ENCODE assay signal across 27 mouse cellular contexts in genomic region chr4:70038241-70038640, GRCm38 (mm10).
DNase-seq lines count a peak whose midpoint lies in the region; ATAC-seq lines count a peak whose summit lies in the region.
"Had no signal": no experiment of that assay in that cellular context is flagged by ENCODE, and none has a peak within 500 bp of the region (broad histone marks: within the 10 kb centered on the region; RNA-seq: fewer than 3 reads in every experiment).

No protein-coding gene starts in this region.

- peak; percentile 37 for DNase-seq in layer of hippocampus, adult 11-12 months (ENCODE audit: low spot score)
- DNase-seq in layer of hippocampus, postnatal 10 days (ENCODE audit: low spot score in 2 of 2), result no peak
- peak; percentile 12 to 72 for DNase-seq in left cerebral cortex, postnatal 25 days (ENCODE audit: low spot score in 2 of 2)
- no peak for DNase-seq in left cerebral cortex, postnatal 4 days
- DNase-seq in thymus, postnatal 14 days, result no peak
- DNase-seq: adrenal gland, postnatal 10 days; cerebellum, adult 8-10 months; cerebellum, postnatal 36 days; gastrocnemius, postnatal 14 days; heart, adult 2 months; heart, postnatal 36 days; kidney, adult 18-20 months; liver; lung, postnatal 36 days; right cerebral cortex, postnatal 14 days; thymus, postnatal 25 days had no signal

- H3K27me3 ChIP-seq in forebrain, embryonic 13.5 days, result no peaks in the 10 kb centered on the region
- no peaks in the 10 kb centered on the region for H3K27me3 ChIP-seq in forebrain, embryonic 12.5 days
- H3K27me3 ChIP-seq: heart, embryonic 15.5 days; liver, embryonic 15.5 days; lung, embryonic 15.5 days; megakaryocyte, embryonic 14.5 days; midbrain, embryonic 13.5 days had no signal

- no peaks in the 10 kb centered on the region for H3K9me3 ChIP-seq in forebrain, embryonic 13.5 days (replicated peaks)
- H3K9me3 ChIP-seq in forebrain, embryonic 12.5 days, result no peaks in the 10 kb centered on the region
- H3K9me3 ChIP-seq: heart, embryonic 15.5 days; limb, embryonic 10.5 days; liver, embryonic 15.5 days; lung, embryonic 15.5 days; midbrain, embryonic 13.5 days had no signal

- intact Hi-C loops in left cerebral cortex, postnatal 25 days (cut with DNase I), result loop anchor here (5.0 to 10.0 kb wide), 3 partner anchors 149 to 1083 kb away; partner anchors contain the start of gene Brinp1
- intact Hi-C loops in left cerebral cortex, postnatal 4 days (cut with DNase I), result no loop called here

- 89% methylated on average over 1 of the region's 1 CpGs for WGBS in forebrain, embryonic 13.5 days
- 86% methylated on average over 1 of the region's 1 CpGs for WGBS in forebrain, embryonic 12.5 days

- no peak overlapping the region for H3K4me3 ChIP-seq in forebrain, embryonic 13.5 days
- H3K4me3 ChIP-seq in forebrain, embryonic 12.5 days (replicated peaks), result no peak overlapping the region
- H3K4me3 ChIP-seq: heart, adult 2 months; heart, embryonic 15.5 days; limb, embryonic 10.5 days; liver, embryonic 15.5 days; lung, embryonic 15.5 days; megakaryocyte, embryonic 14.5 days; midbrain, embryonic 13.5 days had no signal

- H3K4me1 ChIP-seq in forebrain, embryonic 13.5 days, result no peaks in the 10 kb centered on the region
- no peaks in the 10 kb centered on the region for H3K4me1 ChIP-seq in forebrain, embryonic 12.5 days
- H3K4me1 ChIP-seq: heart, embryonic 15.5 days; limb, embryonic 10.5 days; liver, embryonic 15.5 days; lung, embryonic 15.5 days; megakaryocyte, embryonic 14.5 days; midbrain, embryonic 13.5 days had no signal

- no peak overlapping the region for H3K4me2 ChIP-seq in forebrain, embryonic 13.5 days
- H3K4me2 ChIP-seq in forebrain, embryonic 12.5 days, result no peak overlapping the region
- H3K4me2 ChIP-seq: heart, embryonic 15.5 days; hindbrain, embryonic 14.5 days; liver, embryonic 15.5 days; lung, embryonic 15.5 days; midbrain, embryonic 13.5 days had no signal

- peak; percentile 50; the same call in 1 of the 2 replicates for ATAC-seq in forebrain, embryonic 13.5 days
- ATAC-seq in forebrain, embryonic 12.5 days (ENCODE audit: low FRiP score), result no peak
- ATAC-seq: inflammation-experienced regulatory T-cells, adult 6 months; midbrain, embryonic 13.5 days had no signal

- no peak overlapping the region for H3K27ac ChIP-seq in forebrain, embryonic 13.5 days
- no peak overlapping the region for H3K27ac ChIP-seq in forebrain, embryonic 12.5 days
- H3K27ac ChIP-seq: heart, adult 2 months; heart, embryonic 15.5 days; hindbrain, embryonic 14.5 days; kidney, postnatal 0 days; limb, embryonic 10.5 days; liver, embryonic 15.5 days; lung, embryonic 15.5 days; midbrain, embryonic 13.5 days had no signal

- no peak overlapping the region for H3K9ac ChIP-seq in forebrain, embryonic 13.5 days
- H3K9ac ChIP-seq in forebrain, embryonic 12.5 days, result no peak overlapping the region
- H3K9ac ChIP-seq: heart, embryonic 15.5 days; hindbrain, embryonic 14.5 days; liver, embryonic 15.5 days; lung, embryonic 15.5 days; midbrain, embryonic 13.5 days had no signal

- no peaks in the 10 kb centered on the region for H3K36me3 ChIP-seq in forebrain, embryonic 13.5 days (ENCODE audit: poor library complexity, severe bottlenecking)
- H3K36me3 ChIP-seq in forebrain, embryonic 12.5 days (replicated peaks), result no peaks in the 10 kb centered on the region
- H3K36me3 ChIP-seq: heart, embryonic 15.5 days; limb, embryonic 10.5 days; liver, embryonic 15.5 days; lung, embryonic 15.5 days; midbrain, embryonic 13.5 days had no signal

Comparison
In these comparisons a context has a peak if more than half of its experiments do, and no peak if none do; other contexts are left out.
1. DNase-seq: peak in layer of hippocampus, adult 11-12 months (single experiment) and left cerebral cortex, postnatal 25 days (2 of 2); none in layer of hippocampus, postnatal 10 days (0 of 2), left cerebral cortex, postnatal 4 days (single experiment) and thymus, postnatal 14 days (single experiment).